Mouse (Mus musculus) MEL (cell line): ENCODE measurements at regions not wholly inside any gene's neighbourhood (a gene's known extent, or its start where the extent isn't known, plus 50 kb on each side); places are given as distances from the start of the nearest gene placed in this dataset.

ENCODE experiments used
- DNase-seq: peaks from one replicate; pipeline ENCODE4 v3.0.0; 2011; ENCODE audit warnings: low read depth, low spot score
- H3K27ac ChIP-seq: 2 replicates; pipeline ENCODE4 v1.5.1; 2012; ENCODE audit warnings: low read depth, mild to moderate bottlenecking, control low read depth, low read length, moderate library complexity; ENCODE audit not compliant: control insufficient read depth
- H3K27me3 ChIP-seq, 2 experiments: fragments of 150-350 bp in 1 of 2; sonication (generic) in 1 of 2; 2 replicates each; pipeline ENCODE4 v1.6.1; 2012; ENCODE audit warnings: low read length in 2 of 2, mild to moderate bottlenecking in 2 of 2, improper control_type of control experiment in 1 of 2, moderate library complexity in 1 of 2; ENCODE audit not compliant: insufficient read depth in 2 of 2, control insufficient read depth in 1 of 2
- H3K36me3 ChIP-seq, 2 experiments: 2 replicates each; pipeline ENCODE4 v1.6.1; 2012 to 2014; ENCODE audit warnings: low read length in 2 of 2, improper control_type of control experiment in 1 of 2, inconsistent platforms in 1 of 2, mild to moderate bottlenecking in 1 of 2; ENCODE audit not compliant: insufficient read depth in 2 of 2, control insufficient read depth in 1 of 2
- H3K4me1 ChIP-seq, 2 experiments: fragments of 150-350 bp in 1 of 2; sonication (generic) in 1 of 2; 2 replicates each; pipeline ENCODE4 v1.6.1; 2012; ENCODE audit warnings: low read length in 2 of 2, improper control_type of control experiment in 1 of 2, mild to moderate bottlenecking in 1 of 2; ENCODE audit not compliant: insufficient read depth in 2 of 2, control insufficient read depth in 1 of 2
- H3K4me3 ChIP-seq, 2 experiments: fragments of 150-350 bp in 1 of 2; sonication (generic) in 1 of 2; 2 replicates each; pipeline ENCODE4 v1.5.1; 2012; ENCODE audit warnings: low read depth in 2 of 2, low read length in 2 of 2, mild to moderate bottlenecking in 2 of 2, moderate library complexity in 2 of 2, control low read depth in 1 of 2, improper control_type of control experiment in 1 of 2; ENCODE audit not compliant: control insufficient read depth in 1 of 2, insufficient read depth in 1 of 2
- H3K79me2 ChIP-seq: 2 replicates; pipeline ENCODE4 v1.6.1; 2012; ENCODE audit warnings: mild to moderate bottlenecking, low read length, moderate library complexity; ENCODE audit not compliant: control insufficient read depth, poor library complexity, insufficient read depth
- H3K9ac ChIP-seq: 2 replicates; pipeline ENCODE4 v1.6.1; 2012; ENCODE audit warnings: low read depth, mild to moderate bottlenecking, control low read depth, low read length, moderate library complexity; ENCODE audit not compliant: control insufficient read depth, poor library complexity, severe bottlenecking
- H3K9me3 ChIP-seq: fragments of 150-350 bp; sonication (generic); replicated peaks from 2 replicates; pipeline ENCODE4 v1.6.1; 2012; ENCODE audit warnings: mild to moderate bottlenecking, low read length, improper control_type of control experiment, moderate library complexity; ENCODE audit not compliant: insufficient read depth
- CTCF ChIP-seq, 3 experiments: IDR thresholded peaks in 2 of 3; conservative IDR thresholded peaks in 1 of 3; 2 replicates each; pipeline ENCODE4 v1.5.1; 2011 to 2012; ENCODE audit warnings: low read length in 3 of 3, low read depth in 2 of 3, mild to moderate bottlenecking in 2 of 3, improper control_type of control experiment in 1 of 3, inconsistent platforms in 1 of 3, mixed read lengths in 1 of 3, moderate library complexity in 1 of 3; ENCODE audit not compliant: control insufficient read depth in 1 of 3, insufficient read depth in 1 of 3, poor library complexity in 1 of 3, severe bottlenecking in 1 of 3
- E2F4 ChIP-seq: IDR thresholded peaks from 2 replicates; pipeline ENCODE4 v1.6.1; 2011; ENCODE audit warnings: low read depth, low read length, improper control_type of control experiment, borderline replicate concordance
- EP300 ChIP-seq, 2 experiments: IDR thresholded peaks; 2 replicates each; pipeline ENCODE4 v1.6.1; 2011; ENCODE audit warnings: improper control_type of control experiment in 2 of 2, low read length in 2 of 2, low read depth in 1 of 2, mild to moderate bottlenecking in 1 of 2
- ETS1 ChIP-seq: IDR thresholded peaks from 2 replicates; pipeline ENCODE4 v1.6.1; 2012; ENCODE audit warnings: low read depth, mild to moderate bottlenecking, inconsistent platforms, low read length, improper control_type of control experiment, moderate library complexity
- GABPA ChIP-seq: IDR thresholded peaks from 2 replicates; pipeline ENCODE4 v1.6.1; 2012; ENCODE audit warnings: low read depth, mild to moderate bottlenecking, inconsistent platforms, low read length, improper control_type of control experiment, moderate library complexity
- GATA1 ChIP-seq: IDR thresholded peaks from 2 replicates; pipeline ENCODE4 v1.6.1; 2011; ENCODE audit warnings: low read depth, low read length, improper control_type of control experiment
- HCFC1 ChIP-seq: IDR thresholded peaks from 2 replicates; pipeline ENCODE4 v1.6.1; 2012; ENCODE audit warnings: low read depth, mild to moderate bottlenecking, inconsistent platforms, low read length, improper control_type of control experiment, moderate library complexity
- JUND ChIP-seq: IDR thresholded peaks from 2 replicates; pipeline ENCODE4 v1.6.1; 2011; ENCODE audit warnings: low read depth, mild to moderate bottlenecking, improper control_type of control experiment, low read length
- KAT2A ChIP-seq: conservative IDR thresholded peaks from 2 replicates; pipeline ENCODE4 v1.6.1; 2012; ENCODE audit warnings: low read depth, low read length, improper control_type of control experiment, inconsistent platforms
- MAX ChIP-seq: IDR thresholded peaks from 2 replicates; pipeline ENCODE4 v1.6.1; 2011; ENCODE audit warnings: low read length, improper control_type of control experiment
- MAZ ChIP-seq: IDR thresholded peaks from 2 replicates; pipeline ENCODE4 v1.6.1; 2012; ENCODE audit warnings: low read depth, mild to moderate bottlenecking, inconsistent platforms, low read length, improper control_type of control experiment
- MEF2A ChIP-seq: IDR thresholded peaks from 2 replicates; pipeline ENCODE4 v1.6.1; 2014; ENCODE audit warnings: low read depth, mild to moderate bottlenecking, inconsistent platforms, low read length, improper control_type of control experiment; ENCODE audit not compliant: poor library complexity, insufficient replicate concordance, severe bottlenecking; ENCODE audit errors: extremely low read depth
- MYB ChIP-seq: IDR thresholded peaks from 2 replicates; pipeline ENCODE4 v1.6.1; 2011; ENCODE audit warnings: mild to moderate bottlenecking, low read depth, low read length, improper control_type of control experiment
- POLR2AphosphoS2 ChIP-seq: IDR thresholded peaks from 2 replicates; pipeline ENCODE4 v1.6.1; 2011; ENCODE audit warnings: low read length, improper control_type of control experiment
- RAD21 ChIP-seq: IDR thresholded peaks from 2 replicates; pipeline ENCODE4 v1.6.1; 2011; ENCODE audit warnings: mild to moderate bottlenecking, low read depth, low read length, improper control_type of control experiment
- RCOR1 ChIP-seq: IDR thresholded peaks from 2 replicates; pipeline ENCODE4 v1.6.1; 2012; ENCODE audit warnings: low read depth, mild to moderate bottlenecking, inconsistent platforms, low read length, improper control_type of control experiment
- SMC3 ChIP-seq: IDR thresholded peaks from 2 replicates; pipeline ENCODE4 v1.6.1; 2011; ENCODE audit warnings: low read depth, low read length, improper control_type of control experiment
- TAL1 ChIP-seq: IDR thresholded peaks from 2 replicates; pipeline ENCODE4 v1.6.1; 2012; ENCODE audit warnings: mild to moderate bottlenecking, inconsistent platforms, low read length, moderate library complexity, mixed read lengths
- TBP ChIP-seq: IDR thresholded peaks from 2 replicates; pipeline ENCODE4 v1.8.0; 2011; ENCODE audit warnings: low read depth, low read length, improper control_type of control experiment
- TCF12 ChIP-seq: IDR thresholded peaks from 2 replicates; pipeline ENCODE4 v1.6.1; 2014; ENCODE audit warnings: low read depth, mild to moderate bottlenecking, inconsistent platforms, low read length, improper control_type of control experiment, moderate library complexity
- USF1 ChIP-seq: IDR thresholded peaks from 2 replicates; pipeline ENCODE4 v1.6.1; 2014; ENCODE audit warnings: low read depth, mild to moderate bottlenecking, inconsistent platforms, low read length, improper control_type of control experiment, moderate library complexity
- USF2 ChIP-seq, 2 experiments: IDR thresholded peaks; 2 replicates each; pipeline ENCODE4 v1.6.1; 2011 to 2012; ENCODE audit warnings: improper control_type of control experiment in 2 of 2, low read length in 2 of 2, borderline replicate concordance in 1 of 2, inconsistent platforms in 1 of 2, low read depth in 1 of 2, mild to moderate bottlenecking in 1 of 2; ENCODE audit not compliant: insufficient read depth in 1 of 2
- ZMIZ1 ChIP-seq: IDR thresholded peaks from 2 replicates; pipeline ENCODE4 v1.6.1; 2012; ENCODE audit warnings: low read depth, mild to moderate bottlenecking, inconsistent platforms, low read length, improper control_type of control experiment, moderate library complexity
- ZNF384 ChIP-seq: IDR thresholded peaks from 2 replicates; pipeline ENCODE4 v1.6.1; 2012; ENCODE audit warnings: low read depth, mild to moderate bottlenecking, inconsistent platforms, low read length, improper control_type of control experiment

GRCm38 (mm10) chrX:159116210-159116609 is 93.9 kb upstream of the Rps6ka3 start:
- no peaks in the 10 kb centered on the region for H3K79me2 ChIP-seq
- TF ChIP-seq RCOR1 (no peak), MEF2A (no peak), MYB (no peak), JUND (no peak), KAT2A (no peak), SMC3 (no peak), MAZ (no peak), MAX (no peak), TBP (no peak), HCFC1 (no peak), GABPA (no peak), ZMIZ1 (no peak), RAD21 (no peak), USF2 (IDR thresholded peaks at IDR 0.05; ENCODE audit: borderline replicate concordance in 1 of 2, insufficient read depth in 1 of 2, low read depth in 1 of 2, low read length in 2 of 2) (no peak), E2F4 (no peak), USF1 (no peak), TAL1 (no peak)
- TF ChIP-seq, all 39 proteins: peak for 0
- no peaks in the 10 kb centered on the region for H3K9me3 ChIP-seq
- H3K4me3 ChIP-seq: no peak overlapping the region
- H3K27ac ChIP-seq: no peak overlapping the region
- H3K27me3 ChIP-seq: no peaks in the 10 kb centered on the region
- no peak for DNase-seq
- H3K9ac ChIP-seq: no peak overlapping the region
- no peaks in the 10 kb centered on the region for H3K36me3 ChIP-seq
- H3K4me1 ChIP-seq: no peaks in the 10 kb centered on the region

DNA sequence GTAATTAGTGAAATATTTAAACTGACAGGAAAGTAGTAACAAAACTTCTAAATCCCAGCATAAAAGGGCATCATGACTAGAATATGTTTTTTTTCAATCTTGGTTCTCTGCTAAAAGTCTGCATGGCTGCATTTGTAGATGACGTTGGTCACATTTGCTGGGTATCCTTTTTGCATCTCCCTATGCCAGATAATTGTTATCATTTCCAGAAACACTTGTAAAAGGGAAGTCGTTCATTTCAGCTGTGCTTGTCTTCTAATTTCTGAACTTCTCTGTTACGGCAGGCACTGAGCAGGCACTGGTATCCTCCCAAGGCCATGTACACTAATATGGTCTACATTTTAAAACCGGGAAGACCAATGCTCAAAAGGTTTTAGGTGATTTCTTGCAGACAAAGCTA is 69.6 kb upstream of the Rps6ka3 start:
- peak; percentile 62 to 71 for TF ChIP-seq EP300 (IDR thresholded peaks at IDR 0.05; ENCODE audit: low read depth in 1 of 2, low read length in 2 of 2)
- peak; percentile 27; the same call in 1 of the 2 replicates for TF ChIP-seq ZNF384
- peak; percentile 75 for TF ChIP-seq GATA1
- TF ChIP-seq ETS1: peak; percentile 58
- TF ChIP-seq RCOR1: peak; percentile 60
- peak; percentile 59; the same call in 1 of the 2 replicates for TF ChIP-seq TCF12
- no peak for TF ChIP-seq POLR2AphosphoS2
- TF ChIP-seq CTCF (IDR thresholded peaks at IDR 0.05 in 2 of 3, conservative IDR thresholded peaks at IDR 0.05 in 1 of 3; ENCODE audit: control insufficient read depth in 1 of 3, insufficient read depth in 1 of 3, low read depth in 2 of 3, low read length in 3 of 3, poor library complexity in 1 of 3, severe bottlenecking in 1 of 3): no peak
- no peak for TF ChIP-seq MEF2A
- no peaks in the 10 kb centered on the region for H3K9me3 ChIP-seq
- DNase-seq: peak; percentile 47

More for the DNA sequence above, 69.6 kb upstream of the Rps6ka3 start:
- Histone ChIP-seq H3K9ac (no peak overlapping the region), H3K27me3 (no peaks in the 10 kb centered on the region), H3K4me1 (peaks cover 0 to 9% of the 10 kb centered on the region in 2 experiments), H3K27ac (no peak overlapping the region), H3K4me3 (no peak overlapping the region), H3K79me2 (no peaks in the 10 kb centered on the region), H3K36me3 (peaks cover 0 to 12% of the 10 kb centered on the region in 2 experiments; a peak in 2 of 4 replicates)
